Mouse (Mus musculus) midbrain, embryonic 15.5 days (tissue): ENCODE data around the gene Uba52. TPM values are rescaled to one million over a fixed set of nuclear protein-coding genes. Genes with fewer than 3 reads are reported as not detected.
A peak's percentile ranks its signal among the peaks of the same experiment; 100 is the strongest.

Source experiments
- ATAC-seq: fragments of 200-750 bp; cut with Nextera tagmentation; replicated peaks from 2 replicates; pipeline ENCODE4 v1.8.0; 2017; ENCODE audit warnings: moderate TSS enrichment
- H3K27ac ChIP-seq: fragments of 300-500 bp; sonication (generic); 2 replicates; pipeline ENCODE4 v1.5.1; 2015; ENCODE audit warnings: mild to moderate bottlenecking, inconsistent platforms
- H3K27me3 ChIP-seq: fragments of 300-500 bp; sonication (generic); replicated peaks from 2 replicates; pipeline ENCODE4 v1.6.1; 2015; ENCODE audit warnings: inconsistent platforms
- H3K36me3 ChIP-seq: fragments of 300-500 bp; sonication (generic); replicated peaks from 2 replicates; pipeline ENCODE4 v1.6.1; 2015; ENCODE audit warnings: inconsistent platforms
- H3K4me1 ChIP-seq: fragments of 300-500 bp; sonication (generic); 2 replicates; pipeline ENCODE4 v1.6.1; 2015; ENCODE audit warnings: inconsistent platforms
- H3K4me2 ChIP-seq: fragments of 300-500 bp; sonication (generic); 2 replicates; pipeline ENCODE4 v1.6.1; 2015; ENCODE audit warnings: inconsistent platforms, mild to moderate bottlenecking, moderate library complexity
- H3K4me3 ChIP-seq: fragments of 300-500 bp; sonication (generic); 2 replicates; pipeline ENCODE4 v1.5.1; 2015; ENCODE audit warnings: mild to moderate bottlenecking, inconsistent platforms
- H3K9ac ChIP-seq: fragments of 300-500 bp; sonication (generic); 2 replicates; pipeline ENCODE4 v1.6.1; 2015; ENCODE audit warnings: mild to moderate bottlenecking, inconsistent platforms
- H3K9me3 ChIP-seq: fragments of 300-500 bp; sonication (generic); 2 replicates; pipeline ENCODE4 v1.6.1; 2016; ENCODE audit warnings: inconsistent platforms
- WGBS: fragments of 180-500 bp; shearing (Covaris S2); methylation state at CpG from one replicate; pipeline ENCODE4 v1.1.7; 2015; ENCODE audit warnings: mixed read lengths; 5-methylcytosine and 5-hydroxymethylcytosine counted together
- polyA plus RNA-seq: library from polyadenylated mRNA; unstranded; fragments of >200 nt; fragmentation: Nextera tagmentation; extraction: Ambion mirVana; gene quantifications from 2 replicates; pipeline ENCODE4 v1.2.1, GENCODE M21; 2015

The Uba52 gene
- polyA plus RNA-seq, 1 experiment from 2014 or later = 620 TPM

DNA sequence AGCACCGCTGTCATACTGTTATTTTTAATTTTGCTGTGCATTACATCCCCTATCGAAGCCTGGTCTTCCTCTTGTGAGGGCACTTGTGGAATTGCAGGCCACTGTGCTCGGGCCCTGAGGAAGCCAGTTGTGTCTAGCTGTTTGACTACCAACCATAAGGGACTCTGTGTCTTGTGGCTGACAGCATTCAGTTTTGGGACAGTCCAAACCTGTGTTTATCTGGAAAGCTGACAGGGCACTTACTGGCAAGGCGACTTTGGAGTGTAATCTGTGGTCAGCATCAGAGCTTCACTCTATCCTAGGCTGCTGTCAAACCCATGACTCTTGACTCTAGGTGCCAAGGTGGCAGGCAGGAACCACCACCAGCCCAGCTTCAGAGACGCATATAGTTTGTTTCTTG lies 30.5 kb upstream of the Uba52 start:
- H3K36me3 ChIP-seq = 0 out of 2 replicates have a peak, but pooled peaks cover 6% of the 10 kb centered on the region
- no peaks in the 10 kb centered on the region for H3K27me3 ChIP-seq
- H3K9ac ChIP-seq = peak overlapping the region; percentile 68; the same call in 1 of the 2 replicates
- H3K4me2 ChIP-seq = peak overlapping the region; percentile 82
- H3K4me3 ChIP-seq = peak overlapping the region; percentile 77
- H3K27ac ChIP-seq = no peak overlapping the region
- no peaks in the 10 kb centered on the region for H3K9me3 ChIP-seq
- no peak for ATAC-seq
- 85% methylated on average over 5 of the region's 5 CpGs for WGBS
- H3K4me1 ChIP-seq = peaks cover 48% of the 10 kb centered on the region

DNA sequence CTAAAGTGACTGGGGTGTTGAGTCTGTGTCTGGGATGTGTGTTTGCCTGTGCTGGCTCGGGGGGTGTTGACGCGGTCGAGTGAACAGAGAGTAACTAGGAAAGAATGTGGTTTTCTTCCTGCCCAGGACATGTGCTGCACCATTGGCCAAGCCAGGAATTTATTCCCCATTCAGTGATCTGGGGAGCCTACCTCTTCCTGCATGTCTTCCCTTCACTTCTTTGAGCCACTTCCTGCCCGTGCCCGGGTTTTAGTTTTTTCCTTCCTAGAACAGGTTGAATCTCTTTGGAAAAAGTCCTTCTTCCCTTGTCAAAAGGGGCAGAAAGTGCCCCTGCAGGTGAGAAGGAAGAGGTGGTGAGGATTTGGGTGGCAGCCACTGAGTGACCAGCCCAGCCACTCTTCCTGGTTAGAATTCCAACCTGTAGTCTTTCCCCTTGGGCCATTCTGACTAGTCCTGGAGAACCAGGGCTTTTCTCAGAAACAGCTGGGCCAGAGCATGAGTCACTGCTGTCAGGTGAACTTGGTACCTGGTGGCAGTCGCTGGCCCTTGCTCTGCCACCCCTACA lies 30.0 kb upstream of the Uba52 start:
- no peaks in the 10 kb centered on the region for H3K27me3 ChIP-seq
- H3K4me3 ChIP-seq = peak overlapping the region; percentile 77
- peak overlapping the region; percentile 82 for H3K4me2 ChIP-seq
- no peak for ATAC-seq
- H3K4me1 ChIP-seq = peaks cover 48% of the 10 kb centered on the region
- H3K27ac ChIP-seq = no peak overlapping the region
- 56% methylated on average over 7 of the region's 7 CpGs for WGBS
- H3K36me3 ChIP-seq = peaks cover 10% of the 10 kb centered on the region; the same call in 1 of the 2 replicates
- no peaks in the 10 kb centered on the region for H3K9me3 ChIP-seq
- peak overlapping the region; percentile 68 for H3K9ac ChIP-seq

DNA sequence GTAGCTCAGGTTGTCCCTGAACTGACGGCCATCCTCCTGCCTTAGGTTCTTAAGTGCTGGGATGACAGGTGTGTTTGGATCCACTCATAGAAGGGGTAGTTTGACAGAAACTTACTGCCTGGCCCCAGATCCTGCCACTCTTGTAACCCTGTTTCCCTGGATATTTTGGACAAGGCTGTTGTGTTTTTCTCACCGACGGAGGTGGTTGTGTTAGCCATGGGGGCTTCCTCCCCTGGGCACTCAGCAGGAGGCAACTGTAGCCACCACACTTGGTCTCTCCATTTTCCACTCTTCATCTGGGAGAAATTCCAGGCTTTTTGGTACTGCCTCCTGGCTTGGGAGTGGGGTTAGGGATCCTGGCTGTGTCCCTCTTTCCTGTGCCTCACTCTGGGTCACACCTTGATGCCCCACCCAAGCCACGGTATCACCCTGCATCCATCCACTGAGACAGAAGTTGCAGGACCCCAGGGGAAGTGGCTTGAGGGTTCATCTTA lies 29.5 kb upstream of the Uba52 start:
- peak overlapping the region; percentile 77 for H3K4me3 ChIP-seq
- no peaks in the 10 kb centered on the region for H3K9me3 ChIP-seq
- peak overlapping the region; percentile 82 for H3K4me2 ChIP-seq
- peak overlapping the region; percentile 68 for H3K9ac ChIP-seq
- WGBS = 11% methylated on average over 4 of the region's 4 CpGs
- peak overlapping the region; percentile 93; the same call in 1 of the 2 replicates for H3K27ac ChIP-seq
- peaks cover 15% of the 10 kb centered on the region for H3K36me3 ChIP-seq
- no peak for ATAC-seq
- no peaks in the 10 kb centered on the region for H3K27me3 ChIP-seq
- H3K4me1 ChIP-seq = peaks cover 48% of the 10 kb centered on the region

DNA sequence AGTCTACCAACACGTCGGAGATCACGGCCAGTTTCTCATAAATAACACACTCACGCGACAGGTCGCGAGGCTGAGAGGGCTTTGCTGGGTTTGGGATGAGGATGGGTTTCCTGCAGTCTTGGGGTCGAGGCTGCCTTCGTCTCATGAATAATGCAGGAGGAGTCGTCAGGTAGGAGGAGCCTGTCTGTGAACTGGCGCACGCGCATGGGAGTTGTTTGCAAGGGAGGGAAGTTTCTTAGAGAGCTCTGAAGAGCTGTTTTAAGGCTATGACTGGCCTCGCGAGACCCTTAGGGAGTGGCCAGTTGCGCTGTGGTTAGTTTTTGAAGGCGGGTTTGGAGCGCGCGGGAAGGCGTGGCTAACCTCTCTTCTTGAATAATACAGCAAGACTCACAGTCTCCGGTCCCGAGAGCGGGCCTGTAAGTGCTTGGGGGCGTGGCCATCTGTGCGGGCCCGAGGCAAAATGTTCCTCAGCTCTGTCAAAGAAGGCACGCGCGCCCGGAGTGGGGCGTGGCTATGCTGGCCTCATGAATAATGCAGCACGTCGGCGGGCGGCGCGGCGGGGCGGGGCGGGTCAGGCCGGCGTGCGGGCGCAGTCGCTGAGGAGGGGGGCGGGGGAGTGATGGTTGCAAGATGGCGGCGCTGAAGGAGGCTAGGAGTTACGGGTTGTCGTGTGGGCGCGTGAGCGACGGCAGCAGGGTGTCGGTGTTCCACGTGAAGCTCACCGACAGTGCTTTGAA lies 28.6 kb upstream of the Uba52 start, which contains the start of gene Ell:
Ell (plus strand) TSS at position 381 of the 737 bp plus-strand sequence.
- Histone ChIP-seq H3K36me3 (peaks cover 22% of the 10 kb centered on the region), H3K9ac (peak within 1 kb of the TSS; percentile 68), H3K4me3 (peak within 1 kb of the TSS; percentile 77), H3K4me2 (peak within 1 kb of the TSS; percentile 82), H3K4me1 (peaks cover 46% of the 10 kb centered on the region), H3K27me3 (no peaks in the 10 kb centered on the region), H3K9me3 (no peaks in the 10 kb centered on the region), H3K27ac (peak within 1 kb of the TSS; percentile 93)
- peak; percentile 87 for ATAC-seq
- whole genome bisulfite sequencing = under 1% methylated on average over 58 of the region's 58 CpGs

DNA sequence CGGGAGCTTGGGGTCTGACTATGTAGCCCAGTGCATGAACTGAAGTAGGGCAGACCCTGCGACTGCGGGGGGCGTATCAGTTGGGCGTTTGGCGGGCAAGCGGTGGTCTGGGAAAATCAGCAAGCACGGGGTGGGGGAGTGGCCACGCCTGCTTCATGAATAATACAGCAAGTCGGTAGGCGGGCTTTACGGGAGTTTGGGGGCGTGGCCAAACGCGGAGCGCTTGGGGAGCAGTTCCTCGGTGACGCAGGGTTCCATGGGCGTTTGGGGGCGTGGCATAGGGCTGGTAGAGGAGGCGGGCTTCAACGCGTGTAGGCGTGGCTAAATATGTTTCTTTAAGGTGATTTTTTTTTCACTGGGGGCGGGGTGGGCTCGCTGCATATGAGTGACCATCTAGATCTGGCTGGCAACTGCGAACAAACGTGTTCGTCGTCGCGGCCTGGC lies 28.1 kb upstream of the Uba52 start:
- H3K27ac ChIP-seq = peak overlapping the region; percentile 93
- H3K9me3 ChIP-seq = no peaks in the 10 kb centered on the region
- ATAC-seq = peak; percentile 77
- 0% methylated on average over 32 of the region's 32 CpGs for WGBS
- peak overlapping the region; percentile 77 for H3K4me3 ChIP-seq
- peak overlapping the region; percentile 82 for H3K4me2 ChIP-seq
- no peaks in the 10 kb centered on the region for H3K27me3 ChIP-seq
- H3K4me1 ChIP-seq = peaks cover 41% of the 10 kb centered on the region
- H3K9ac ChIP-seq = peak overlapping the region; percentile 68
- H3K36me3 ChIP-seq = peaks cover 24% of the 10 kb centered on the region

DNA sequence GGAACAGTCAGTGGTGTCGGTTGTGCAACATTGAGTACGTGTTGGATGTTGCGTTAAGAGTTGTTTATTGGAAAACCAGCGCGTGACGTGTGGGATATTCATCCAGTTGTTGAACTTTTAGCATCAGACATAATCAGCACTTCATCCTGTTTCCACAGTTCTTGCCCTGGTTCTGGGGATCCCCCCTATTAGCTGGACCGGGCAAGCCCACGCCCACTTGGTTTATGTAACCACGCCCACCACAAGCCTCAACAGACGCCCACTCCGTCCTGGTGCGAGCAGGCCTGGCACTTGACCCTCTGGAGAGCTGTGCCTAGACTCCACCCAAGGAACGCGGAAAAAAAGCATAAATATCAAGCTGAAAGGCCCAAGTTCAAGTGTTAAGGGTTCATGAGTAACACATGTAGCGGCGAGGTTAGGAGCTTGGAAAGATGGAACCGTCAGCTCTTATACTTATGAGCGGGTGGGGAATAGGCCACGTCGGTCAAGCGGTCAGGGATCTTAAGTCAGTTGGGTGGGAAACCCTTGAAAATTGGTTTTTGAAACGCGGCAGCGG lies 27.5 kb upstream of the Uba52 start:
- peaks cover 36% of the 10 kb centered on the region for H3K4me1 ChIP-seq
- ATAC-seq = peak; percentile 28
- peaks cover 24% of the 10 kb centered on the region for H3K36me3 ChIP-seq
- 14% methylated on average over 24 of the region's 24 CpGs for WGBS
- H3K9ac ChIP-seq = peak overlapping the region; percentile 42
- H3K4me2 ChIP-seq = peak overlapping the region; percentile 82
- no peaks in the 10 kb centered on the region for H3K9me3 ChIP-seq
- no peaks in the 10 kb centered on the region for H3K27me3 ChIP-seq
- peak overlapping the region; percentile 77 for H3K4me3 ChIP-seq
- peak overlapping the region; percentile 93 for H3K27ac ChIP-seq

DNA sequence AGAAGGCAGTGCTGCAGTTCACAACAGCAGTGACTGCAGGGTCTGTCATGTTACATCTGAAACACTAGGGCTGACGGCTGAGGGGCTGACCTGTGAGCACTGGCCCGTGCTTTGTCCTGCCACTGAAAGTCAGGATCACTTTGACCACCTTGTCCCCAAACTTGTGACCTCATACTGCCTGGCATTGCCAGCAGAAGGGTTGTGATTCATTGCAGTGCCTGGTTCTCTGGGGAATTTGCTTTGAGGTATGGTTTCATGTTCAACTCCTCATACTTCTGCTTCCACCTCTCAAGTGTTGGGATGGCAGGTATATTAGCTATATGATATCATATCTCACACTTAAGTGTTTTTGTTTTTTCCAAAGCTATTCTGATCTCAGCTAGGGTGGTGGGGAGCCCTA lies 25.1 kb upstream of the Uba52 start:
- WGBS = 81% methylated on average over 2 of the region's 2 CpGs
- Histone ChIP-seq H3K4me2 (no peak overlapping the region), H3K36me3 (peaks cover 45% of the 10 kb centered on the region), H3K27ac (no peak overlapping the region), H3K9ac (no peak overlapping the region), H3K27me3 (no peaks in the 10 kb centered on the region), H3K9me3 (no peaks in the 10 kb centered on the region), H3K4me3 (no peak overlapping the region), H3K4me1 (peaks cover 15% of the 10 kb centered on the region)
- no peak for ATAC-seq

DNA sequence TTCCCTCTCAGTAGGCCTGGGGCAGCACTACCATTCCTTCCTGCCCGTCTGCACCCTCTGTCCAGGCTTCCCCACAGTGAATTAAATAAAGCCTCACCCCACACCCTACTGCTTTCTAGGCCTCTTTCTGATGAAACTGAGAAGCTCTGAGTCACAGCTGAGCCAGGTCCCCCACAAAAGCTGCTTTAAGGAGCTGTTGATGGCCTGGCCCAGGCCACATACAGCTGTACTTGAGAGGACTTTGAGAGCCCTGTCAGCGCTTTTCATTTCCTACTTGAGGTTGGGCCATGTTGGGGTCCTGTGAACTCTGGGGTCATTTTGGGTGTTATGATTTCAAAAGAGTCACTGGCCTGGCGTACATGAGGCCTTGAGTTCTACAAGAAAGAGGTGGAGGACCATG lies 24.6 kb upstream of the Uba52 start:
- Histone ChIP-seq H3K9ac (no peak overlapping the region), H3K4me1 (peaks cover 11% of the 10 kb centered on the region), H3K4me3 (no peak overlapping the region), H3K9me3 (no peaks in the 10 kb centered on the region), H3K27ac (no peak overlapping the region), H3K27me3 (no peaks in the 10 kb centered on the region), H3K4me2 (no peak overlapping the region), H3K36me3 (peaks cover 47% of the 10 kb centered on the region)
- ATAC-seq = no peak
- WGBS = 92% methylated on average over 3 of the region's 3 CpGs

DNA sequence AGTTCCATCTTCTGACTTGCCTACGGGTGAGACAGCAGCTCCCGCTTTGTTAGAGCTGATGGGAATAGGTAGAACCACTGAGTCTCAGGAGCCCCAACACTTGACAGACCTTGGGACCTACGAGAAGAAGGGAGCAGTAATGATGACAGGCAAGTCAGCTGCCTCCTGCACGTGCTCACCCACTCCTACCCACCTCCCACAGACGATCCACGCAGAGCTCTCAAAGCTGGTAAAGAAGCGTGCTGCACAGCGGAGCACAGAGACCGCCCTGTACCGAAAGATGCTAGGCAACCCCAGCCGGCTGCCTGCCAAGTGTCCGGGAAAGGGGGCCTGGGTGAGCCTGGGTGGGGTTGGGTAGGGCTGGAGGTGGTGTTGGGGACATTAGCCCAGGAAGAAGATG lies 23.7 kb upstream of the Uba52 start:
- 96% methylated on average over 12 of the region's 12 CpGs for WGBS
- H3K27ac ChIP-seq = no peak overlapping the region
- peaks cover 11% of the 10 kb centered on the region for H3K4me1 ChIP-seq

DNA sequence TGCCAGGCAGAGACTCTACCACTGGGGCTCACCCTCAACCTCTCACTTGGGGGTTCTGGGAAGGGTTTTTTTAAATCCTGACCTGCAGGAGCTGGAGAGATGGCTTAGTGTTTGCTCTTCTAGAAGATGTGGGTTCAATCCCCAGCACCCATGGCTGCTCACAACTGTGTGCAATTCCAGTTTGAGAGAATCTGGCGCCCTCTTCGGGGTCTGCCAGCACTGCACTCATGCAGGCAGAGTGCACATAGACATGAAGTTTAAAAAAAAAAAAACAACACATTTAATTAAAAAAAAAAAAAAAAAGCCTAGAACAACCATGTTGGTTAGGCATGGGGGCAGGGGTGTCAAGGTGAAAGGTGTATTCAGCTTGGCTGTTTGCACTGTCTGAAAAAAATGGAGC lies 19.7 kb upstream of the Uba52 start:
- H3K27ac ChIP-seq = no peak overlapping the region
- no peak overlapping the region for H3K4me3 ChIP-seq
- no peak for ATAC-seq
- H3K36me3 ChIP-seq = peaks cover 39% of the 10 kb centered on the region
- peaks cover 28% of the 10 kb centered on the region for H3K4me1 ChIP-seq
- WGBS = 94% methylated on average over 2 of the region's 2 CpGs
- no peak overlapping the region for H3K4me2 ChIP-seq
- no peaks in the 10 kb centered on the region for H3K9me3 ChIP-seq
- H3K9ac ChIP-seq = no peak overlapping the region
- H3K27me3 ChIP-seq = no peaks in the 10 kb centered on the region

More for the DNA sequence above, 23.7 kb upstream of the Uba52 start:
- no peak for ATAC-seq
- H3K4me3 ChIP-seq = no peak overlapping the region
- H3K27me3 ChIP-seq = no peaks in the 10 kb centered on the region
- peaks cover 52% of the 10 kb centered on the region for H3K36me3 ChIP-seq
- no peaks in the 10 kb centered on the region for H3K9me3 ChIP-seq
- no peak overlapping the region for H3K9ac ChIP-seq
- no peak overlapping the region for H3K4me2 ChIP-seq

DNA sequence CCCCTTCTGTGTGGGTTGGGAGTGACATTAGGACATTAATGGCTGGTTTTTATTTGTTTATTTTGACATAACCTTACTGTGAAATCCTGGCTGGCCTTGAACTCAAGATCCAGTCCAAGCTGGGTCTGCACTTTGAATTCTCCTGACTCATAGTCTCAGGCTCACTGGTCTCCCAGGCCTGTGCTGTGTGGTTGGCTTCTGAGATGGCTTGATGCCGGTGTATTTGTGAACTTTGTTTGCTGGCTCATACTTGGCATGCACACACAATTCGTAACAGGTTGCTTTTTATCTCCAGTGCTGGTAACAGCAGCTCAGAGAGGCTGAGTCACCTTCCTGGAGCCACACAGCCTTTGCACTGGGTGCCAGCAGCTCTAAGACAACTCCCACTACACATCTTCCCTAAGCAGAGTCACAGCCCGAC lies 19.1 kb upstream of the Uba52 start:
- peaks cover 28% of the 10 kb centered on the region for H3K4me1 ChIP-seq
- H3K9ac ChIP-seq = no peak overlapping the region
- no peak overlapping the region for H3K4me2 ChIP-seq
- WGBS = 97% methylated on average over 3 of the region's 3 CpGs
- H3K36me3 ChIP-seq = peaks cover 34% of the 10 kb centered on the region
- H3K27me3 ChIP-seq = no peaks in the 10 kb centered on the region
- ATAC-seq = no peak
- H3K4me3 ChIP-seq = no peak overlapping the region
- no peaks in the 10 kb centered on the region for H3K9me3 ChIP-seq
- no peak overlapping the region for H3K27ac ChIP-seq

DNA sequence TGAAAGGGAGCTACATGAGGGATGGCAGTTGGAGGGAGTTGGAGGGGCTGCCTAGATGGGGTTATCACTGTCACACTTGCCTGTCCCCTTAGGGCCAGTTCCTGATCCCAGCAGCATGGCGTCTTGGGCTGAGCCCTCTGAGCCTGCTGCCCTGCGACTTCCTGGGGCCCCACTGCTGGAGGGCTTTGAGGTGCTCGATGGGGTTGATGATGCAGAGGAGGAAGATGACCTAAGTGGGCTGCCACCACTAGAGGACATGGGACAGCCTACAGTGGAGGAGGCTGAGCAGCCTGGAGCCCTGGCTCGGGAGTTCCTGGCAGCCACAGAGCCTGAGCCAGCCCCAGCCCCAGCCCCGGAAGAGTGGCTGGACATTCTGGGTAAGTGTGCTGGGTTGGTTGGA lies 18.7 kb upstream of the Uba52 start:
- WGBS = 86% methylated on average over 5 of the region's 5 CpGs
- H3K9me3 ChIP-seq = no peaks in the 10 kb centered on the region
- no peak overlapping the region for H3K4me3 ChIP-seq
- no peak overlapping the region for H3K9ac ChIP-seq
- peaks cover 28% of the 10 kb centered on the region for H3K4me1 ChIP-seq
- no peak overlapping the region for H3K4me2 ChIP-seq
- no peak for ATAC-seq
- peaks cover 30% of the 10 kb centered on the region for H3K36me3 ChIP-seq
- no peaks in the 10 kb centered on the region for H3K27me3 ChIP-seq
- no peak overlapping the region for H3K27ac ChIP-seq
